Mouse (Mus musculus) thymus, adult 2 months (tissue): ENCODE measurements around the gene Batf. TPM values are rescaled to one million over a fixed set of nuclear protein-coding genes. Genes with fewer than 3 reads are reported as not detected.

Experiments used
- DNase-seq: peaks from one replicate; pipeline ENCODE4 v3.0.0; 2021
- H3K27ac ChIP-seq: fragments of 200-500 bp; 2 replicates; pipeline ENCODE4 v1.5.1; 2012; ENCODE audit warnings: low read length, control low read depth; ENCODE audit not compliant: control insufficient read depth, insufficient read depth
- H3K27me3 ChIP-seq: fragments of 200-500 bp; 2 replicates; pipeline ENCODE4 v1.6.1; 2012; ENCODE audit warnings: mild to moderate bottlenecking, low read length, moderate library complexity, mixed read lengths; ENCODE audit not compliant: control insufficient read depth, insufficient read depth
- H3K36me3 ChIP-seq: fragments of 200-500 bp; 2 replicates; pipeline ENCODE4 v1.6.1; 2012; ENCODE audit warnings: mild to moderate bottlenecking, low read length, moderate library complexity; ENCODE audit not compliant: control insufficient read depth, insufficient read depth
- H3K4me1 ChIP-seq: fragments of 200-500 bp; replicated peaks from 2 replicates; pipeline ENCODE4 v1.6.1; 2012; ENCODE audit warnings: low read length; ENCODE audit not compliant: control insufficient read depth, insufficient read depth
- H3K4me3 ChIP-seq: fragments of 200-500 bp; 2 replicates; pipeline ENCODE4 v1.5.1; 2012; ENCODE audit warnings: mild to moderate bottlenecking, low read length, control low read depth, moderate library complexity; ENCODE audit not compliant: control insufficient read depth, insufficient read depth
- CTCF ChIP-seq: fragments of 200-500 bp; IDR thresholded peaks from 2 replicates; pipeline ENCODE4 v1.5.1; 2012; ENCODE audit warnings: mild to moderate bottlenecking, control low read depth, low read length, moderate library complexity, borderline replicate concordance; ENCODE audit not compliant: control insufficient read depth, poor library complexity, insufficient read depth; ENCODE audit errors: extremely low read depth
- POLR2A ChIP-seq: fragments of 200-500 bp; IDR thresholded peaks from 2 replicates; pipeline ENCODE4 v1.6.1; 2012; ENCODE audit warnings: mild to moderate bottlenecking, low read length, control low read depth, moderate library complexity; ENCODE audit not compliant: control insufficient read depth, poor library complexity, insufficient read depth; ENCODE audit errors: extremely low read depth
- WGBS: fragments of 180-500 bp; shearing (Covaris S2); methylation state at CpG from one replicate; pipeline ENCODE4 v1.1.7; 2018; 5-methylcytosine and 5-hydroxymethylcytosine counted together
- polyA plus RNA-seq: library from polyadenylated mRNA; depleted of rRNA; stranded (reverse); fragments of >200 nt; gene quantifications from 2 replicates; pipeline ENCODE4 v1.2.3, GENCODE M21; 2012

Batf gene
- polyA plus RNA-seq, 1 experiment, result 14.9 TPM

DNA sequence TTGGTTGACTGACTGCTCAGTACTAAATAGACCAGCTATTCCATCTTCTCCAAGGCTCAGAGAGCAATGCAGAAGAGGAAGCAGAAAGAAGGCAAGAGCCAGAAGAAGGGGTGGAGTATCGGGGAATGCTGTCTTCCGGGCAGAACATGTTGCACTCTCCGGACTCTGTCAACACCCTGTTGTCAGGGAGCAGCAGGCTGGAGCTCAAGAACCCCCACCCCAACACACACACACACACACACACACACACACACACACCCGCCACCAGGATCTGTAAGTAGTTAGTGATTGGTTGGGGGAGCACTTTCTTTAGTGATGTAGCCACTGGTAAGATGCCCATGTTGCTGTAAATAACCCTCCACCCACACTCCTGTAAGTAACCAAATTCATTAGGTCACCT lies 38.8 kb downstream of the Batf start:
- Histone ChIP-seq H3K4me1 (no peaks in the 10 kb centered on the region), H3K27me3 (no peaks in the 10 kb centered on the region; the same call in 1 of the 2 replicates), H3K36me3 (no peaks in the 10 kb centered on the region), H3K27ac (no peak overlapping the region), H3K4me3 (no peak overlapping the region)
- WGBS, result 92% methylated on average over 4 of the region's 4 CpGs
- no peak for TF ChIP-seq CTCF
- TF ChIP-seq POLR2A, result no peak
- no peak for DNase-seq

DNA sequence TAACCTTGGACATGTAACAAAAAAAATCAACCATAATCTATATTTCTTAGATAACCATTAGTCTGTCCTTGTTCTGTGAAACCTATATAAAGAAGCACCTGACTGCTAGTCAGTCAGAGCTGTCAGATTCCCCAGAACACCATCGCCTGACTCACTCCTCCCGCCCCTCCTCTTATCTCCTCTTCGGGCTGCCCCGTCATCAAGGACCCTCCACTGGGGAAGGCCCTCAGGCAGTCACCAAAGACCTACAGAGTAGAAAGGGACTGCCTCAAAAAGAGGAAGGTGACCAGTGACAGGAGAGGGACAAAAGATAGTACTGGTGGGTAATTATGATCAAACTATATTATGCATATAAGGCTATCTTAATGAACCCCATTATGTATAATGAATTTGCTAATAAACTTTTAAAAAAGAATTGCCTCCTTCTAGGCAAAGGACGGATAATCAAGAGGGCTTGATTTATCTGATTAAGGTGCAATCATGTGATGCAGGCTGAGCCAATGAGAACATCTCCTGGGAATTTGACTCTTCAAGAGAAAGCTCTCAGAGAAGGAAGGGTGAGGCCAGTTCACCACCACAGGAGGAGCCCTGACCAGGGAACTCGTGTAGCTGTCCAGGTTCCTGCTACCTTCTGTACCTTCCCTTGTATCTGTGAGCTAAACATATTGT lies 40.4 kb downstream of the Batf start:
- H3K4me1 ChIP-seq, result no peaks in the 10 kb centered on the region
- TF ChIP-seq CTCF, result no peak
- TF ChIP-seq POLR2A, result no peak
- no peak overlapping the region for H3K4me3 ChIP-seq
- H3K36me3 ChIP-seq, result no peaks in the 10 kb centered on the region
- 72% methylated on average over 6 of the region's 6 CpGs for WGBS
- DNase-seq, result no peak
- no peak overlapping the region for H3K27ac ChIP-seq
- H3K27me3 ChIP-seq, result no peaks in the 10 kb centered on the region; the same call in 1 of the 2 replicates

DNA sequence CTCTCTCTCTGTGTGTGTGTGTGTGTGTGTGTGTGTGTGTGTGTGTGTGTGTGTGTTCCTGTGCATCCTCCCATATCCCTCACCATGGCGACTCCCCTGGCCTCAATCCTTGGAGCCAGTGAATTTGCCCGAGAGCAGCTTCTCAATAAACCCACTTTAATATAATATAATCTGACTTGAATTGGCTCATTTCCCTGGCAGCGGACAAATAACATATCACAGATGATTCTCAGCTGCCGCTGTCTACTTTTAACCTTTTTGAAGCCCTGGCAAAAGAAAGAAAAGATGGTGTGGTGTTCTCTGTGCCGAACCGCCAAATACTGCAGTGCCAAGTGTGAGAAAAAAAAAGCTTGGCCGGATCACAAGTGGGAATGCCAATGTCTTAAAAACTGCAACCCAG lies 41.7 kb downstream of the Batf start:
- Histone ChIP-seq H3K4me1 (no peaks in the 10 kb centered on the region), H3K27ac (no peak overlapping the region), H3K36me3 (no peaks in the 10 kb centered on the region), H3K4me3 (no peak overlapping the region), H3K27me3 (no peaks in the 10 kb centered on the region; the same call in 1 of the 2 replicates)
- WGBS, result 93% methylated on average over 7 of the region's 7 CpGs
- DNase-seq, result no peak
- TF ChIP-seq CTCF, result no peak
- no peak for TF ChIP-seq POLR2A

DNA sequence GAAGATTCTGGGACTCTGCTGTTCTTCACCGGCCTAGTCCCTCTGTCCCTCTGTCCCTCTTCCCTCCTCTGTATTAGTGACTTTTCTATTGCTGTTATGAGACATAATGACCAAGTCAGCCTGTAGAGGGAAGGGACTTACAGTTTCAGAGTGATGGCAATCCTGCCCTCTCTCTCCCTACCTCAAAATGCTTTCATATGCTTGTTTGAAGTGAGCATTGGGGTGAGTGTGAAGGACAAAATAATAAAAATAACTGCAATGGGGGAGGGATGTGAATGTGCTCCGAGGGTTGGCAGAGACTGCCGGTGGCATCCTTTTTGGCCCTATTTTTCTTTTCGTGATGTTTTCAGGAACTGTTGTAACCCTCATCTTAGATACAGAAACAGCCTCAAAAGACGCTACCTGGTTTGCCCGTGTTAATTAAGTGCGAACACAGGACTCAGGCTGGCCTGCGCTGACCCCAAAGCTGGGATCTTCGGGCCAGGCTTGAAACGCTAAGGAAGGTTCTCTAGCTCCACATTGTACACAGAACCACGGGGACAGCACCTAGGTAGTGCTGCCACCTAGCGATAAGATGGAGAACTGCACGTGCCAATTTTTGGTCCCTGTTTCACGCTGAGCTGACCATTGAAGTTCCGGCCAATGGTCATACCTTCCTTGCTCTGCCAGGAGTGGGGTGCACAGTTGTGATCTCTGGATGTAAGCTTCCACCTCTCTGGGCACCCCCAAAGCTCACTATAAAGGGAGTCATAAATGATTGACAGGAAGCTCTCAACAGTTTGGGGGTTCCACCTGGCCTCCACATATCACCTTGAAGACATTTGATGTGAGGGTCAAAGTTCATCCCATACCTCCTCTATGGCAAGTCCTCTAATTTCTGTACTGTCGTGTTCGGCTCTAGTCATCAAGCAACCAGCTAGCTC lies 42.8 kb downstream of the Batf start:
- Histone ChIP-seq H3K27ac (no peak overlapping the region), H3K27me3 (no peaks in the 10 kb centered on the region; the same call in 1 of the 2 replicates), H3K4me1 (no peaks in the 10 kb centered on the region), H3K4me3 (no peak overlapping the region), H3K36me3 (no peaks in the 10 kb centered on the region)
- peak; percentile 62 for DNase-seq
- whole genome bisulfite sequencing, result 32% methylated on average over 17 of the region's 17 CpGs
- TF ChIP-seq POLR2A (no peak), CTCF (peak; percentile 88; the same call in 1 of the 2 replicates)

DNA sequence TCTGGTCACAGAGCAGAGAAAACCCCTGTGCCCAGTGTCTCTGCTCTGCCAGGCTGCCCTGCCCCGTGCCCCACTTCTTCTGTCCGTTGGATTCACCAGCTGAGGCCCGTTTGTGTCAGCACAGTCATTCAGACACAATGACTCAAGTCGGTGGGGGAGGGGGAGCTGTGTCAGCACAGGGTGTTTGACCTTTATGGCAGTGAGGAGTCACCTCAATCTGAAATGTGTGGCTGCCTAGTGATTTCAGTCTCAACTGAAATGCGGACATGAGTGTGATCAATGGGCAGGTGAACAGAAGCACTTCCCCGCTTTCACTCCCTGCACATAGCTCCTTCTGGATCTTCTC lies 43.4 kb downstream of the Batf start:
- Histone ChIP-seq H3K27ac (no peak overlapping the region), H3K27me3 (no peaks in the 10 kb centered on the region), H3K4me1 (no peaks in the 10 kb centered on the region), H3K4me3 (no peak overlapping the region), H3K36me3 (no peaks in the 10 kb centered on the region)
- WGBS, result 70% methylated on average over 6 of the region's 6 CpGs
- TF ChIP-seq CTCF (no peak), POLR2A (no peak)
- no peak for DNase-seq

DNA sequence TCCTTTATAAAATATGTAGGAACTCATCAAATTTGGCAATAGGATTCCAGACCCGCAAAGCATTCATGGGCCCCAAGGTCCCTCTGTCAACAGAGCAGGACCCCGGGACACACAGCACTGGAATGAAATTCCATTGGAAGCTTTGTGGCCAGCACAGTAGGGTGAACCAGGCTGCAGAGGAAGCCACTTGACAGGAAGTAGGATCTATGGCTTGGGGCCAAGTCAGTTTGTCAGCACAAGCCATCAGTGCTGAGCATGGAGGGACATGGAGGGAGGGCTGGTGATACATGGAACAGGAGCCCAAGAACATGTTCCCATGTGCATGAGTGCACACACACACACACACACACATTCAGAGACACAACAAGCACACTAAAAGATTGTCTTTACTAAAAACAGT lies 49.7 kb downstream of the Batf start:
- no peak for DNase-seq

More for the DNA sequence above, 49.7 kb downstream of the Batf start:
- 78% methylated on average over 2 of the region's 2 CpGs for WGBS
- no peak for TF ChIP-seq CTCF
- TF ChIP-seq POLR2A, result no peak
- Histone ChIP-seq H3K4me1 (no peaks in the 10 kb centered on the region), H3K36me3 (no peaks in the 10 kb centered on the region), H3K27me3 (no peaks in the 10 kb centered on the region), H3K4me3 (no peak overlapping the region), H3K27ac (no peak overlapping the region)
